Mouse (Mus musculus) testis, adult 2 months (tissue): ENCODE results near the gene Prkce. TPM values are rescaled to one million over a fixed set of nuclear protein-coding genes. Genes with fewer than 3 reads are reported as not detected.

Experiments
- H3K27ac ChIP-seq: fragments of 200-500 bp; 2 replicates; pipeline ENCODE4 v1.5.1; 2012; ENCODE audit warnings: low read depth, low read length; ENCODE audit not compliant: control insufficient read depth, insufficient read depth
- H3K27me3 ChIP-seq: fragments of 200-500 bp; 2 replicates; pipeline ENCODE4 v1.6.1; 2012; ENCODE audit warnings: mild to moderate bottlenecking, low read length, moderate library complexity; ENCODE audit not compliant: control insufficient read depth, insufficient read depth
- H3K36me3 ChIP-seq: fragments of 200-500 bp; 2 replicates; pipeline ENCODE4 v1.6.1; 2012; ENCODE audit warnings: mild to moderate bottlenecking, low read length; ENCODE audit not compliant: control insufficient read depth, insufficient read depth
- H3K4me1 ChIP-seq: fragments of 200-500 bp; 2 replicates; pipeline ENCODE4 v1.6.1; 2012; ENCODE audit warnings: low read length; ENCODE audit not compliant: control insufficient read depth, insufficient read depth
- H3K4me3 ChIP-seq: fragments of 200-500 bp; 2 replicates; pipeline ENCODE4 v1.5.1; 2012; ENCODE audit warnings: low read depth, mild to moderate bottlenecking, low read length, moderate library complexity, mixed read lengths; ENCODE audit not compliant: control insufficient read depth
- CTCF ChIP-seq: fragments of 200-500 bp; IDR thresholded peaks from 2 replicates; pipeline ENCODE4 v1.5.1; 2012; ENCODE audit warnings: low read depth, mild to moderate bottlenecking, inconsistent platforms, low read length, moderate library complexity; ENCODE audit not compliant: control insufficient read depth, insufficient read depth, insufficient replicate concordance
- POLR2A ChIP-seq: fragments of 200-500 bp; IDR thresholded peaks from 2 replicates; pipeline ENCODE4 v1.6.1; 2012; ENCODE audit warnings: low read depth, mild to moderate bottlenecking, inconsistent platforms, low read length, moderate library complexity; ENCODE audit not compliant: control insufficient read depth
- polyA plus RNA-seq: library from polyadenylated mRNA; depleted of rRNA; stranded (reverse); fragments of >200 nt; gene quantifications from 2 replicates; pipeline ENCODE4 v1.2.3, GENCODE M21; 2012; rRNA removed

Prkce gene
- polyA plus RNA-seq, 1 experiment = 1.2 TPM

GRCm38 (mm10) chr17:86685263-86685662, 517.7 kb downstream of the Prkce start:
- H3K36me3 ChIP-seq = no peaks in the 10 kb centered on the region

GRCm38 (mm10) chr17:86687021-86687420, 519.4 kb downstream of the Prkce start:
- Histone ChIP-seq H3K27me3 (no peaks in the 10 kb centered on the region), H3K27ac (no peak overlapping the region), H3K4me3 (no peak overlapping the region), H3K4me1 (no peaks in the 10 kb centered on the region), H3K36me3 (no peaks in the 10 kb centered on the region)
- TF ChIP-seq CTCF (no peak), POLR2A (no peak)

More at GRCm38 (mm10) chr17:86685263-86685662, 517.7 kb downstream of the Prkce start:
- no peak overlapping the region for H3K27ac ChIP-seq
- H3K4me1 ChIP-seq = no peaks in the 10 kb centered on the region
- TF ChIP-seq POLR2A = no peak
- no peaks in the 10 kb centered on the region for H3K27me3 ChIP-seq
- no peak overlapping the region for H3K4me3 ChIP-seq

GRCm38 (mm10) chr17:86690871-86691390, 523.3 kb downstream of the Prkce start:
- no peaks in the 10 kb centered on the region for H3K4me1 ChIP-seq
- TF ChIP-seq CTCF (no peak), POLR2A (no peak)
- H3K36me3 ChIP-seq = no peaks in the 10 kb centered on the region
- no peak overlapping the region for H3K27ac ChIP-seq
- H3K4me3 ChIP-seq = no peak overlapping the region
- H3K27me3 ChIP-seq = no peaks in the 10 kb centered on the region

- no peak for TF ChIP-seq CTCF
- TF ChIP-seq POLR2A = no peak
- H3K27me3 ChIP-seq = no peaks in the 10 kb centered on the region
- H3K4me1 ChIP-seq = no peaks in the 10 kb centered on the region
- no peak overlapping the region for H3K27ac ChIP-seq
- H3K4me3 ChIP-seq = no peak overlapping the region
- H3K36me3 ChIP-seq = no peaks in the 10 kb centered on the region
These were observed 530.2 kb downstream of the Prkce start for GRCm38 (mm10) chr17:86697751-86698150.

GRCm38 (mm10) chr17:86703336-86703735, 535.8 kb downstream of the Prkce start:
- no peak overlapping the region for H3K27ac ChIP-seq
- no peak overlapping the region for H3K4me3 ChIP-seq
- H3K27me3 ChIP-seq = no peaks in the 10 kb centered on the region
- no peaks in the 10 kb centered on the region for H3K4me1 ChIP-seq
- no peaks in the 10 kb centered on the region for H3K36me3 ChIP-seq
- TF ChIP-seq CTCF (no peak), POLR2A (no peak)

GRCm38 (mm10) chr17:86705236-86705635, 537.7 kb downstream of the Prkce start:
- Histone ChIP-seq H3K36me3 (no peaks in the 10 kb centered on the region), H3K27ac (no peak overlapping the region), H3K4me3 (no peak overlapping the region), H3K27me3 (no peaks in the 10 kb centered on the region), H3K4me1 (no peaks in the 10 kb centered on the region)
- TF ChIP-seq CTCF = no peak
- no peak for TF ChIP-seq POLR2A

GRCm38 (mm10) chr17:86706467-86706866, 538.9 kb downstream of the Prkce start:
- TF ChIP-seq POLR2A (no peak), CTCF (no peak)
- Histone ChIP-seq H3K4me1 (no peaks in the 10 kb centered on the region), H3K4me3 (no peak overlapping the region), H3K36me3 (no peaks in the 10 kb centered on the region), H3K27me3 (no peaks in the 10 kb centered on the region), H3K27ac (no peak overlapping the region)

Other genes starting within 250 kb of the Prkce start
- 1.6 and 2.5 TPM in 2 replicates for gene Srbd1, start 22.6 kb upstream of the Prkce start, polyA plus RNA-seq